Mouse (Mus musculus) lung, adult 2 months (tissue): ENCODE data around the gene Vps13d.

ENCODE experiments used
- CTCF ChIP-seq: fragments of 200-500 bp; IDR thresholded peaks from 2 replicates; pipeline ENCODE4 v1.5.1; 2011; ENCODE audit warnings: mild to moderate bottlenecking, low read length, control low read depth; ENCODE audit not compliant: insufficient read depth
- POLR2A ChIP-seq: fragments of 200-500 bp; IDR thresholded peaks from 2 replicates; pipeline ENCODE4 v1.6.1; 2011; ENCODE audit warnings: low read depth, mild to moderate bottlenecking, control low read depth, low read length, borderline replicate concordance; ENCODE audit errors: extremely low read depth

DNA sequence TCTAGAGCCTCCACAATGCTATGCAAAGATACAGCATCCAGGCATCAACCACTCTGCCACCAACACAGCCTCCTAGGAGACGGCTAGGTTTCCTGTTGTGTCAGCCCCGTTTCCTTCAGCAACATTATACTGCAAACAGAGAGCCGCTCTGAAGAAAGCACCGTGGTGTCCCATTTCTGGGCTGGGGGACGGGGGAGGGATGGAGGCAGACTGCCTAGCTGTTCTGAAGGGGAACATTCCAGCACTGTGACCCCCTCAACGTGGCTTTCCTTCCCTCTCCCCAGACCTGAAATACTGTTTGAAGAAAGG is 195.3 kb downstream of the Vps13d start:
- TF ChIP-seq CTCF (no peak), POLR2A (no peak)
